Mouse (Mus musculus): ENCODE results near the gene Brpf3. TPM values are rescaled to one million over a fixed set of nuclear protein-coding genes. Genes with fewer than 3 reads are reported as not detected.
A peak's percentile ranks its signal among the peaks of the same experiment; 100 is the strongest.

Gene Brpf3
- 66.7 and 67.1 TPM in 2 replicates for polyA plus RNA-seq (2015; fragmentation: Nextera tagmentation; extraction: Ambion mirVana)

GRCm38 (mm10) chr17:28800671-28801412 lies at the start of gene Brpf3:
Gene Brpf3 (plus strand): TSS chr17:28801090.
- H3K36me3 ChIP-seq (ENCODE audit: control insufficient read depth, insufficient read depth): peaks cover 11% of the 10 kb centered on the region
- peak within 1 kb of the TSS; percentile 73 for H3K4me2 ChIP-seq (ENCODE audit: low read depth, low read length)
- H3K4me1 ChIP-seq (ENCODE audit: control insufficient read depth, low read depth, low read length): peaks cover 41% of the 10 kb centered on the region
- peak within 1 kb of the TSS; percentile 79 for H3K4me3 ChIP-seq (ENCODE audit: low read depth, low read length)
- H3K27me3 ChIP-seq (ENCODE audit: control insufficient read depth, insufficient read depth, low read depth, low read length): no peaks in the 10 kb centered on the region
- ATAC-seq (ENCODE audit: low read depth): peak; percentile 68
- under 1% methylated on average over 63 of the region's 99 CpGs for WGBS (ENCODE audit: insufficient replicate concordance)
- peak within 1 kb of the TSS; percentile 96 for H3K27ac ChIP-seq (ENCODE audit: low read length)
- H3K9me3 ChIP-seq (replicated peaks; ENCODE audit: control insufficient read depth, low read length): no peaks in the 10 kb centered on the region; the same call in 1 of the 2 replicates
- H3K9ac ChIP-seq (ENCODE audit: low read depth, low read length): peak within 1 kb of the TSS; percentile 96

- ATAC-seq (ENCODE audit: low read depth): no peak
- Histone ChIP-seq H3K36me3 (ENCODE audit: control insufficient read depth, insufficient read depth) (no peaks in the 10 kb centered on the region), H3K27me3 (ENCODE audit: control insufficient read depth, insufficient read depth, low read depth, low read length) (no peaks in the 10 kb centered on the region), H3K9me3 (replicated peaks; ENCODE audit: control insufficient read depth, low read length) (no peaks in the 10 kb centered on the region), H3K27ac (ENCODE audit: low read length) (no peak overlapping the region), H3K9ac (ENCODE audit: low read depth, low read length) (no peak overlapping the region), H3K4me2 (ENCODE audit: low read depth, low read length) (no peak overlapping the region), H3K4me1 (ENCODE audit: control insufficient read depth, low read depth, low read length) (no peaks in the 10 kb centered on the region; the same call in 1 of the 2 replicates), H3K4me3 (ENCODE audit: low read depth, low read length) (no peak overlapping the region)
- WGBS (ENCODE audit: insufficient replicate concordance): 41% methylated on average over 5 of the region's 5 CpGs
These were observed 44.4 kb upstream of the Brpf3 start for GRCm38 (mm10) chr17:28756447-28756846.

DNA sequence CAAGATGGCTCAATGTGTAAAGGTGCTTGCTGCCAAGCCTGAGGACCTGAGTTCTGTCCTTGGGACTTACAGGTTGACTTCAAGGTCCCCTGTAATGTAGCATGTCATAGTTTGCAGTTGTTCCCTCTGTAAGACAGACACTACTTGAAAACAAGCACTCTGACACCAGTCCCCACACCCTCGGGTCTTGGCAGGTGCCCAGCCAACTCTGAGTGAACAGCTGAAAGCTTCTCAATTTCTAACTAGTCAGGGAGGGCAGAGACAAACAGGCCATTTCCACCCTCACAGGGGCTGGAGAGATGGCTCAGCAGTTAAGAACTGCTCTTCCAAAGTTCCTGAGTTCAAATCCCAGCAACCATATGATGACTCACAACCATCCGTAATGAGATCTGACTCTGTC lies 43.4 kb upstream of the Brpf3 start:
- 48% methylated on average over 2 of the region's 2 CpGs for WGBS (ENCODE audit: insufficient replicate concordance)
- no peak for ATAC-seq (ENCODE audit: low read depth)
- Histone ChIP-seq H3K9me3 (replicated peaks; ENCODE audit: control insufficient read depth, low read length) (no peaks in the 10 kb centered on the region), H3K27ac (ENCODE audit: low read length) (no peak overlapping the region), H3K36me3 (ENCODE audit: control insufficient read depth, insufficient read depth) (no peaks in the 10 kb centered on the region), H3K4me3 (ENCODE audit: low read depth, low read length) (no peak overlapping the region), H3K4me2 (ENCODE audit: low read depth, low read length) (no peak overlapping the region), H3K9ac (ENCODE audit: low read depth, low read length) (no peak overlapping the region), H3K27me3 (ENCODE audit: control insufficient read depth, insufficient read depth, low read depth, low read length) (no peaks in the 10 kb centered on the region), H3K4me1 (ENCODE audit: control insufficient read depth, low read depth, low read length) (no peaks in the 10 kb centered on the region; the same call in 1 of the 2 replicates)

DNA sequence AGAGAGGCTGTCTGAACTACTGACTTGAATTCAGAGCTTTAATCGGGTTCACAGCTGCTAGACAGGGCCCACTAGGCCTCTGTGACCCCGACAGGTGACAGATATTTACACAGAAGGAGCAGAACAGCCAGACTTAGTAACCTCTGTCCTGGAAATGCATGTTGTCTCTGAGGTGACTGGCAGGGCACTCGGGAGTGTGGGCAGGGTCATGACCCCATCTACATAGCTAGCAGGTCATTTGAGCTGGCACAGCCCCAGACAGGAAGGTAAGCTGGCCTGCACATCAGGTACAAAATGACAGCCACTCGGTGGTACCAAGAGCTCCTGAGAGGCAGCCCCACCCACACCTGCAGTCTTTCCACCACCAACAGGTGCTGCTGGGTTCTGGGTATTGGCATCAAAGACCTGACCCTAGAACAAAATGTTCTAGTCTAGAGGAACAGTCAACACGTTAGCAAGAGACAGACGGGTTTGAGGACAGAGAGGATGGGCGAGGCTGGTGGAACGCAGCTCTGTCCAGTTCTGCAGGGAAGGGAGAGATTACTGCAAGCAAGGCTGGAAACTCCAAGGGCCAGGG lies 40.1 kb upstream of the Brpf3 start:
- no peaks in the 10 kb centered on the region; the same call in 1 of the 2 replicates for H3K4me1 ChIP-seq (ENCODE audit: control insufficient read depth, low read depth, low read length)
- H3K9ac ChIP-seq (ENCODE audit: low read depth, low read length): no peak overlapping the region
- H3K27ac ChIP-seq (ENCODE audit: low read length): no peak overlapping the region
- H3K27me3 ChIP-seq (ENCODE audit: control insufficient read depth, insufficient read depth, low read depth, low read length): no peaks in the 10 kb centered on the region
- peak; percentile 84 for ATAC-seq (ENCODE audit: low read depth)
- H3K4me2 ChIP-seq (ENCODE audit: low read depth, low read length): no peak overlapping the region
- no peaks in the 10 kb centered on the region for H3K36me3 ChIP-seq (ENCODE audit: control insufficient read depth, insufficient read depth)
- H3K4me3 ChIP-seq (ENCODE audit: low read depth, low read length): no peak overlapping the region
- WGBS (ENCODE audit: insufficient replicate concordance): 45% methylated on average over 8 of the region's 8 CpGs
- H3K9me3 ChIP-seq (replicated peaks; ENCODE audit: control insufficient read depth, low read length): no peaks in the 10 kb centered on the region

DNA sequence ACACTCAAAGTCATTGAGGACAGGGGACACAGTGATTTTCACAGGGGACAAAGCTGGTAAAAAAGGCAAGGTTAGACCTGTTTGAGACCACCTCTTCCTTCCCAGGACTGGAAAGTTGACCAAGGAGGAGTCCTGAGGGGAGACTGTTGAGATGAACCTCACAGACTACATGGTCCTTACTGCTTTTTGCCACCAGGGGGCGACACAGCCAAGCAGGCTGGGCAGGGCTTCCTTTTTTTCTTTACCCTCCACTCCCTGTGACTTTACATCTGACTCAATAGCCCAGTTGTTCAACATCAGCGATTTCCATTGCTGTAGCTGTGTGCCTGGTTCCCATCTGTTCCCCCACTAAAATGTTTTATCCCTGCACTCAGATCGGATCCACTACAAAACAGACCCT lies 39.0 kb upstream of the Brpf3 start:
- Histone ChIP-seq H3K36me3 (ENCODE audit: control insufficient read depth, insufficient read depth) (no peaks in the 10 kb centered on the region), H3K9me3 (replicated peaks; ENCODE audit: control insufficient read depth, low read length) (no peaks in the 10 kb centered on the region), H3K4me1 (ENCODE audit: control insufficient read depth, low read depth, low read length) (no peaks in the 10 kb centered on the region; the same call in 1 of the 2 replicates), H3K27me3 (ENCODE audit: control insufficient read depth, insufficient read depth, low read depth, low read length) (no peaks in the 10 kb centered on the region), H3K4me2 (ENCODE audit: low read depth, low read length) (no peak overlapping the region), H3K9ac (ENCODE audit: low read depth, low read length) (no peak overlapping the region), H3K27ac (ENCODE audit: low read length) (no peak overlapping the region), H3K4me3 (ENCODE audit: low read depth, low read length) (no peak overlapping the region)
- WGBS (ENCODE audit: insufficient replicate concordance): 4% methylated on average over 3 of the region's 3 CpGs
- 0 out of 2 replicates have a peak, but pooled peaks have one; percentile 39 for ATAC-seq (ENCODE audit: low read depth)

GRCm38 (mm10) chr17:28766203-28766602 lies 34.7 kb upstream of the Brpf3 start:
- Histone ChIP-seq H3K4me2 (ENCODE audit: low read depth, low read length) (no peak overlapping the region), H3K9ac (ENCODE audit: low read depth, low read length) (no peak overlapping the region), H3K27ac (ENCODE audit: low read length) (no peak overlapping the region), H3K9me3 (replicated peaks; ENCODE audit: control insufficient read depth, low read length) (no peaks in the 10 kb centered on the region), H3K36me3 (ENCODE audit: control insufficient read depth, insufficient read depth) (no peaks in the 10 kb centered on the region), H3K4me1 (ENCODE audit: control insufficient read depth, low read depth, low read length) (peaks cover 6% of the 10 kb centered on the region; the same call in 1 of the 2 replicates), H3K4me3 (ENCODE audit: low read depth, low read length) (no peak overlapping the region), H3K27me3 (ENCODE audit: control insufficient read depth, insufficient read depth, low read depth, low read length) (peaks cover 36% of the 10 kb centered on the region)
- no peak for ATAC-seq (ENCODE audit: low read depth)
- WGBS (ENCODE audit: insufficient replicate concordance): 26% methylated on average over 3 of the region's 3 CpGs

DNA sequence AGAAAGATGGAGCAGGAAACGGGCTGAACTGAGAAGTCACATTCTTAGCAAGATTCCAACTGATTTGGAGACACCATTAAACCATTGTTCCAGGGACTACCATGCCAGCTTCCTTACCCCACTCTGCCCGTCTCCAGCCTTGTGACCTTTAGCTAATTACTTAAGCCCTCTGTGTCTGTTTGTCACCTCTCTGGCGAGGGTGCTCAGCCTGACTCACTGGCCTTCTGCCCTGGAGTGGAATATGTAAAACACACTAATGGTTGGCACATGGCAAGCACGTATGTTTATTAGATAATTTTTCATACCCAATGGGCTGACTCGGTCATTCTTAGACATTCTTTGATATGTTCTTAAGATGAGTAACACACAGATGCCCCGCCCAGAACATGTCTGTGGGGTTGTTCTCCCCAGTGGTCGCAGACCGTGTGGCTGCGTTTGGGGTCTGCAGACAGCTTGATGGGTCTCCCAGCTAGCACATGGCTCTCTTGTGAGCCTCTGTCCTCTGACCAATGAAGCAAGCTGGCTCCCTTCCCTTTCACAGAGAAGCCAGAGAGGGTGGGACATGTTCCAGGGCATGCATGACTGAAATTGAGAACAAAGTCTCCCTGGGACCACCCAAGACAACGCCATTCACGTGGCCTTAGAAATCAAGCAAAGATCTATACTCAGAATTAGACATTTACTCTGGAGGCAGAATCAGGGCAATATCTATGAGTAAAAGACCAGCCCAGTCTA lies 33.9 kb upstream of the Brpf3 start:
- no peak overlapping the region for H3K4me2 ChIP-seq (ENCODE audit: low read depth, low read length)
- no peaks in the 10 kb centered on the region for H3K36me3 ChIP-seq (ENCODE audit: control insufficient read depth, insufficient read depth)
- no peak overlapping the region for H3K4me3 ChIP-seq (ENCODE audit: low read depth, low read length)
- no peak overlapping the region for H3K27ac ChIP-seq (ENCODE audit: low read length)
- no peaks in the 10 kb centered on the region for H3K9me3 ChIP-seq (replicated peaks; ENCODE audit: control insufficient read depth, low read length)
- no peak overlapping the region for H3K9ac ChIP-seq (ENCODE audit: low read depth, low read length)
- H3K27me3 ChIP-seq (ENCODE audit: control insufficient read depth, insufficient read depth, low read depth, low read length): peaks cover 36% of the 10 kb centered on the region
- 58% methylated on average over 11 of the region's 11 CpGs for WGBS (ENCODE audit: insufficient replicate concordance)
- ATAC-seq (ENCODE audit: low read depth): no peak
- peaks cover 6% of the 10 kb centered on the region; the same call in 1 of the 2 replicates for H3K4me1 ChIP-seq (ENCODE audit: control insufficient read depth, low read depth, low read length)

DNA sequence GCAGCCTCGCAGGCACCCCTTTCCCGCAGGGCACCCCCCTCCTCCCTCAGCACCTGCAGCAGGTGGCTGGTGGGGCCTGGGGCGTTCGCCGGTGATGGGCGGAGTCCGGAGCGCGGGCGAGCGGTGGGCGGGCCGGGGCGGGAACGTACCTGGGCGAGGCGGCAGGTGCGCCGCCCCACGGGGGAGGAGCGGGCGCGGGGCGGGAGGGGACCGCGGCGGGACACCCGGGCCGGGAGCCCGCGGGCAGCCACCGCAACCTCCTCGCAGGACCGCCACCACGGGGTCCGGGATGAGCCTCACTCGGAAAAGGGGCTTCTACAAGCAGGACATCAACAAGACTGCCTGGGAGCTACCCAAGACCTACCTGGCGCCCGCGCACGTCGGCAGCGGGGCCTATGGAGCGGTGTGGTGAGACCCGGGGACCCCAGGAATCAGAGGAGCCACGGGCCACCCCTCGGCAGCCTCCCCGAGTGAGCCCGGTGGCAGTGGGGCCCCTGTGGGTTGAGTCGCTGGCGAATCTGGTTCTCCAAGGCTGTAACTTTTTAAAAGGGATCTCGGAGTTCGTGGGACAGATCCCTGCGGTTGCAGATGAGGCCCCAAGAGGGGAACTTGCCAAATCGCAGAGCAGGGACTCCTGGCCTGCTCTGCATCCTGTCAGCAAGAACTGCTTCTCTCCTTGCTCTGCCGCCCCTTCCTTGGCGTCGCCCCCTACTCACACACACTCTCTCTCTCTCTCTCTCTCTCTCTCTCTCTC lies 31.6 kb upstream of the Brpf3 start, which contains the start of gene Mapk13:
Gene Mapk13 (plus strand): TSS at position 177 of the 754 bp plus-strand sequence.
- H3K4me1 ChIP-seq (ENCODE audit: control insufficient read depth, low read depth, low read length): peaks cover 6% of the 10 kb centered on the region; the same call in 1 of the 2 replicates
- 3% methylated on average over 45 of the region's 58 CpGs for WGBS (ENCODE audit: insufficient replicate concordance)
- H3K4me3 ChIP-seq (ENCODE audit: low read depth, low read length): peak within 1 kb of the TSS; percentile 55
- H3K27ac ChIP-seq (ENCODE audit: low read length): 0 out of 2 replicates have a peak within 1 kb of the TSS, but pooled peaks have one; percentile 5
- H3K27me3 ChIP-seq (ENCODE audit: control insufficient read depth, insufficient read depth, low read depth, low read length): peaks cover 36% of the 10 kb centered on the region
- peak within 1 kb of the TSS; percentile 68 for H3K4me2 ChIP-seq (ENCODE audit: low read depth, low read length)
- H3K9me3 ChIP-seq (replicated peaks; ENCODE audit: control insufficient read depth, low read length): no peaks in the 10 kb centered on the region
- H3K36me3 ChIP-seq (ENCODE audit: control insufficient read depth, insufficient read depth): no peaks in the 10 kb centered on the region
- peak within 1 kb of the TSS; percentile 40 for H3K9ac ChIP-seq (ENCODE audit: low read depth, low read length)
- ATAC-seq (ENCODE audit: low read depth): peak; percentile 45
